Mouse (Mus musculus): Measurements from ENCODE around the gene Gm17387.
"Not testable (repeated sequence)": the region's sequence is repeated elsewhere in the genome, so short reads cannot be mapped to it uniquely, and the experiment has no call there.

Gene Gm17387

DNA sequence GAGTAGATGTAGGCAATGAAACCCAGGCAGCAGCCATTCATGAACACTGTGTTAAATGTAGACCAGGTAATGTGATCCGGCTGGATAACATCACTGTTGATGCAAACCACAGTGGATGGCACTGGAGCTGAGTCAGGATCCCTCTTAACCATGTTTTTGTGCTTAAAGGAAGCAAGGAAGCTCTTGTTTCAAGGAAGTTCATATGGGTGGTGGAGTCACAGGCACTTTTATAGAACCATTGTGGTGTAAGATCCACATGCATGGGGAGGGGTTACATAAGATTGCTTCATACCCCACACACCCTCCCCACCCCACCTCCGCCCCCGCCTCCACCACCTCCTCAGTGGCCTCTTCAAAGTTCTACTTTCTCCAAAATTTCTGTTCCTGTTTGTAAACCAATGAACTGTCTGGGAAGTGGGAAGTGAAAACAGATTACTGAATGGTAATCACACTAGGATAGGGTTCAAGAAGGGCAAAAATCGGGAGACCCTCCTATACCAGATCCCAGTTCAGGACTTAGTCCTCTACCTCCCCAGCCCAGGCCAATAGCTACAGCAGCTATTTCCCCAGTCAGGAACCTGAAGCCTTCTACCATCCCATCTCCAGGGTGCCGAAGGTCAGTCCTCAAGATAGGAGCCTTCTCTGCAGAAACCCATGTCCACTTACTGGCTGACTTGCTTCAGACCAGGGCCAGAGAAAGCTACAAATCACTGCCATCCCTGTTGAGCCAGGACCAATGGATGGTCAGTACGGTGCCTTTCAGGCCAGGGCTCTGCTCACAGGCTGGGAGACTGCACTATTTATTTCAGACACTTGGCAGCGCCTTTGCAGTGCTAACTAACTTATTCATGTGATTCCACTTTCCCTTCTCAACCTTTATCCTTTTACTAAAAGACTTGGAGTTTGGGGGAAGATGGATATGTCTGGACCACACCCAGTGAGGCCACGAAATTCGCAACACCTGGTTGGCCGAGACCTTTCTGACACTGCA is 11.9 kb upstream of the Gm17387 start:
- no peak for DNase-seq (ENCODE audit: low spot score)

GRCm38 (mm10) chr7:141017824-141018223 is 11.1 kb upstream of the Gm17387 start, which contains the start of gene Ifitm6:
Ifitm6 (minus strand) TSS chr7:141017924.
- not testable (repeated sequence) for DNase-seq (ENCODE audit: low spot score)

- no peak for DNase-seq (ENCODE audit: low spot score)
Measured at GRCm38 (mm10) chr7:141019028-141019427, 9.9 kb upstream of the Gm17387 start.

- DNase-seq (ENCODE audit: low spot score) = no peak
Measured at GRCm38 (mm10) chr7:141021489-141022449, 7.2 kb upstream of the Gm17387 start.

- no peak for DNase-seq (ENCODE audit: low spot score)
Measured at GRCm38 (mm10) chr7:141024865-141025838, 3.8 kb upstream of the Gm17387 start.

- no peak for DNase-seq (ENCODE audit: low spot score)
Measured at GRCm38 (mm10) chr7:141026097-141026739, 2.7 kb upstream of the Gm17387 start.

DNA sequence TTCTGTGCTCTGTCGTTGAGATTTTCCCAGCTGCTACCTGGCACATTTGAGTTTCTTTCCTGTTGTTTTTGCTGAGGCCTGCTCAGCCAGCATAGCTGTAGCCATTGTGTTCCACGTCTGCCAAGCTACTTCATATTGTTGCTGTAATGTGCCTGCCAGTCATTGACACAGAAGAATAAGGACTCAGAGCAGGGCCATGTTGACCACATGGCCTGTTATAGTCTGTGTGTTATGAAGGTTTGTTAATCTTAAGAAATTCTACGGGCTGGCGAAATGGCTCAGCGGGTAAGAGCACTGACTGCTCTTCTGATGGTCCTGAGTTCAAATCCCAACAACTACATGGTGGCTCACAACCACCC is 2.2 kb upstream of the Gm17387 start:
- no peak for DNase-seq (ENCODE audit: low spot score)

DNA sequence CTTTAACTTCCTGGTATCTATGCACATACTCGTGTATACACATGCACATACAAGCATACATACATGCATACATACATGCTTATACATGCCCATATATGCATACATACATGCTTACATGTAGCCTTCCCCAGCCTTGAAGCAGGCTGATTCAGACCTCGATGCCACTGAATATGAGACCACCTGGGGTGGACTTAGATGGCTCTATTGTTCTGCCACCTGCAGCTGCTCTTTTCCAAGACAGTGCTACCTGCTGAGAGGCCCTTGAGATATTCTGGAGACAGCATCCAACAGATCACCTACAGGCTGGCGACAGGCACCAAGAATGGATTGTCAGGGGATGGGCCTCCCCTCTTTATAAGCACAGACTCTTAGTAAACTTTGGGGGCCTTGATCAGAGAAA is 1.5 kb downstream of the Gm17387 start:
- DNase-seq (ENCODE audit: low spot score) = no peak

GRCm38 (mm10) chr7:141032458-141033167 is 3.7 kb downstream of the Gm17387 start:
- DNase-seq (ENCODE audit: low spot score) = no peak

GRCm38 (mm10) chr7:141036624-141037023 is 7.7 kb downstream of the Gm17387 start:
- not testable (repeated sequence) for DNase-seq (ENCODE audit: low spot score)

DNA sequence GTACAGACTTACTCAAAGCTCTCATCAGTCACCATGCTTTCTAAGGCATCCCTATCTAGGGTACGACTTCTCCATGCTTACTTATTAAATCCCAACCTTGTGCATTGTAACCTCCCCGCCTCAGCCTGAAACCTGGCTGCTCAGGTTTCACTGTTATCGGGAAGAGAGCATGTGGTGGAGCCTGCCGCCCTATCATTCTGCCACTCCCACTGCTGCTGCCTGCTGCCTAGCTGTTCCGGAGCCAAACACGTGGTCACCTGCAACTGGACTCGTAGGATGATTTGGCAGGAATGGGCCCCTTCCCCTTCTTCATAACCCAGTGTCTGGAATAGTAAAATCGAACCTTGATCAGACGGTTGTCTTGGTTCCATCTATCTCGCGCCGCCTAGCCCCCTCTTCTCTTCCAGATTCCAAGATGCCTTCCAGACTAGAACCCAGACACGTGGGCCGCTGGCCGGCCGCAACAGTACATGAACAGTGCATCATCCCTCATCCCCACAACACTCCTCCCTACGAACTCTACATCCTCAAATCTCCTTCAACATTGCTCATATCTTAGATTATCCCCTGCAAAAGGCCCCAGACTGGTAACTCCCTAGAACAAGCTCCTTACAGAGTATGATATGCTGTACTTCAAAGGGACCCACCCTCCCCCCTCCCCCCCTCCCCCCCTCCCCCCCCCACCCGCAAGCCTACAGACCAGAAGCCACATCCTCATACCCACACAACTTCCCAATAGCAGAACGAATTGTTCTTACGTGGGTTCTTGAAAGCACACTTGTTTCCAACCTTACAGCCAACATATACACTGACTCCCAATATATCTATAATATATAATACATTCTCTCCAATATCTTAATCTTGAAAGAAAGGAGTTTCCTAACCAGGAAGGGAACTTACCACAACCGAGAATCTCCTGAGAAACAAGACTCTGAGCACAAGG is 9.4 kb downstream of the Gm17387 start:
- DNase-seq (ENCODE audit: low spot score) = no peak

GRCm38 (mm10) chr7:141039386-141040107 is 10.6 kb downstream of the Gm17387 start:
- no peak for DNase-seq (ENCODE audit: low spot score)

GRCm38 (mm10) chr7:141040867-141041606 is 12.1 kb downstream of the Gm17387 start:
- no peak for DNase-seq (ENCODE audit: low spot score)

- DNase-seq (ENCODE audit: low spot score) = peak; percentile 72
Measured at GRCm38 (mm10) chr7:141041661-141042060, 12.7 kb downstream of the Gm17387 start.

- DNase-seq (ENCODE audit: low spot score) = no peak
Measured at GRCm38 (mm10) chr7:141042539-141042938, 13.6 kb downstream of the Gm17387 start.

- no peak for DNase-seq (ENCODE audit: low spot score)
Measured at GRCm38 (mm10) chr7:141046931-141047580, 18.1 kb downstream of the Gm17387 start.

Measured in ovary, adult 18-20 months (tissue).